In the genomic region with DNA sequence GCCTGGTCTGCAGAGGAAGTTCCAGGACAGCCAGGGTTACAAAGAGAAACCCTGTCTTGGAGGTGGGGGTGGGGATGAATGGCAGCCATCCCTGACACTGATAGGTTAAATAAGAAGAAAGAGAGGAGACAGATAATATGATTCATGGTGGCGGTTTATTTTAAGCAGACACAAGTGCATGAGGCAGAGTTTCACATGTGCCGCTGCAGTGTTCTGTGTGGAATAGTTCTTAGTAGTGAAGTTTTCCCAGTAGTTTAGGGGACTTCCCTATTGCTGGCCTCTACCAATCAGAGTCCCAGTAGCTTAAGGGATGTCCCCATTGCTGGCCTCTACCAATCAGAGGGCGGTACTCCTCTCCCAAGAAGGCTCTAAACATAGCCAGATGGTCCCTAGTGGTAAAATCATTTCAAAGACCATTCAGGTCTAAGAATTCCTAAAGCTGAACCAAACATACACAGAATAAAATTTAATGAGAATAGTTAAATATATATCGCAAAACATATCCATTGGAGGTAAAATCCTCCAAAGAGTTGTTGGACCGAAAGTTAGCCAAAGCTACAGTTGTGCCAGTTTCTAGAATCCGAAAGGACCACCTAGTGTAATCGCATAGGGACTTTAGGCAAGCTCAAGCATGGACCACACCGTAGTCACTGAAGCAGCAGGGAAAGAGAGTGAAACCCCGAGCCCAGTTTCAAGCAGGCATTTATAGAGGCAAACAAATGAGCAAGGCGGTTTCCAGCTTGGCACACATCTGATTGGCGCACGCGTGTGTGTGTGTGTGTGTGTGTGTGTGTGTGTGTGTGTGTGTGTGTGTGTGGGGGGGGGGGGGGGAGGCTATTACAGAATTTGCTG, we compare ENCODE assay signal across 28 mouse cellular contexts.
DNase-seq lines count a peak whose midpoint lies in the region; ATAC-seq and TF ChIP-seq lines count a peak whose summit lies in the region.
"Had no signal": no experiment of that assay in that cellular context is flagged by ENCODE, and none has a peak within 500 bp of the region (broad histone marks: within the 10 kb centered on the region; RNA-seq: fewer than 3 reads in every experiment).

No protein-coding gene starts in this region.

- TF ChIP-seq POLR2A in CH12.LX (IDR thresholded peaks at IDR 0.05; ENCODE audit: low read depth, low read length), result 0 out of 2 replicates have a peak, but pooled peaks have one; percentile 28

- H3K9ac ChIP-seq in heart, embryonic 12.5 days, result no peak overlapping the region
- 0 out of 2 replicates have a peak overlapping the region, but pooled peaks have one; percentile 32 for H3K9ac ChIP-seq in hindbrain, embryonic 14.5 days
- H3K9ac ChIP-seq in hindbrain, embryonic 11.5 days (ENCODE audit: low read depth, low read length), result no peak overlapping the region
- no peak overlapping the region for H3K9ac ChIP-seq in CH12.LX (ENCODE audit: insufficient read depth, low read depth)
- H3K9ac ChIP-seq in limb, embryonic 15.5 days, result no peak overlapping the region
- H3K9ac ChIP-seq: forebrain, embryonic 13.5 days; heart, embryonic 13.5 days; hindbrain, embryonic 12.5 days; intestine, embryonic 15.5 days had no signal

- TF ChIP-seq RAD21 in CH12.LX (IDR thresholded peaks at IDR 0.05; ENCODE audit: low read depth, low read length), result no peak

- H3K27me3 ChIP-seq in heart, embryonic 12.5 days (replicated peaks), result no peaks in the 10 kb centered on the region
- no peaks in the 10 kb centered on the region for H3K27me3 ChIP-seq in hindbrain, embryonic 14.5 days (ENCODE audit: control insufficient read depth, insufficient read depth, low read length)
- no peaks in the 10 kb centered on the region for H3K27me3 ChIP-seq in hindbrain, embryonic 11.5 days (ENCODE audit: control insufficient read depth, insufficient read depth, low read length)
- H3K27me3 ChIP-seq in CH12.LX (replicated peaks), result no peaks in the 10 kb centered on the region
- H3K27me3 ChIP-seq in limb, embryonic 15.5 days, result no peaks in the 10 kb centered on the region
- H3K27me3 ChIP-seq: forebrain, embryonic 13.5 days; heart, embryonic 13.5 days; hindbrain, embryonic 12.5 days; intestine, embryonic 15.5 days had no signal

- 0 out of 2 replicates have a peak overlapping the region, but pooled peaks have one; percentile 12 for H3K27ac ChIP-seq in heart, embryonic 12.5 days (ENCODE audit: poor library complexity, severe bottlenecking)
- no peak overlapping the region for H3K27ac ChIP-seq in hindbrain, embryonic 14.5 days
- no peak overlapping the region for H3K27ac ChIP-seq in hindbrain, embryonic 11.5 days (ENCODE audit: low read depth, low read length)
- H3K27ac ChIP-seq in CH12.LX (ENCODE audit: insufficient read depth, low read depth), result peak overlapping the region; percentile 73; the same call in 1 of the 2 replicates
- H3K27ac ChIP-seq in limb, embryonic 15.5 days, result no peak overlapping the region
- H3K27ac ChIP-seq: forebrain, embryonic 10.5 days; forebrain, embryonic 13.5 days; heart, adult 2 months; heart, embryonic 13.5 days; hindbrain, embryonic 12.5 days; intestine, embryonic 15.5 days had no signal

- no peak overlapping the region for H3K4me2 ChIP-seq in heart, embryonic 12.5 days
- no peak overlapping the region for H3K4me2 ChIP-seq in hindbrain, embryonic 14.5 days (replicated peaks)
- H3K4me2 ChIP-seq in hindbrain, embryonic 11.5 days (replicated peaks; ENCODE audit: low read depth, low read length), result no peak overlapping the region
- peak overlapping the region; percentile 12 for H3K4me2 ChIP-seq in CH12.LX (ENCODE audit: insufficient read depth, low read depth, poor library complexity, severe bottlenecking)
- H3K4me2 ChIP-seq in limb, embryonic 15.5 days, result no peak overlapping the region
- H3K4me2 ChIP-seq: forebrain, embryonic 13.5 days; heart, embryonic 13.5 days; hindbrain, embryonic 12.5 days; intestine, embryonic 15.5 days had no signal

- no peaks in the 10 kb centered on the region for H3K9me3 ChIP-seq in heart, embryonic 12.5 days (replicated peaks)
- H3K9me3 ChIP-seq in hindbrain, embryonic 14.5 days (ENCODE audit: control insufficient read depth, low read length), result no peaks in the 10 kb centered on the region
- H3K9me3 ChIP-seq in hindbrain, embryonic 11.5 days (ENCODE audit: control insufficient read depth, low read length), result no peaks in the 10 kb centered on the region
- H3K9me3 ChIP-seq in CH12.LX (replicated peaks; ENCODE audit: low read length), result no peaks in the 10 kb centered on the region
- H3K9me3 ChIP-seq in limb, embryonic 15.5 days, result no peaks in the 10 kb centered on the region
- H3K9me3 ChIP-seq: forebrain, embryonic 10.5 days; forebrain, embryonic 13.5 days; heart, embryonic 13.5 days; hindbrain, embryonic 12.5 days; intestine, embryonic 15.5 days had no signal

- no peaks in the 10 kb centered on the region for H3K79me2 ChIP-seq in CH12.LX (replicated peaks; ENCODE audit: control insufficient read depth, extremely low read depth, insufficient read depth, poor library complexity, severe bottlenecking)

- in situ Hi-C loops in CH12.LX (cut with MboI; ENCODE audit: low pct_ligation_motif_present, low pct_unique_long_range_greater_than_20kb, low sequenced_read_pairs), result no loop called here

- peaks cover 32% of the 10 kb centered on the region for H3K4me1 ChIP-seq in heart, embryonic 12.5 days (replicated peaks)
- H3K4me1 ChIP-seq in hindbrain, embryonic 14.5 days (replicated peaks; ENCODE audit: control insufficient read depth, insufficient read depth, low read length), result no peaks in the 10 kb centered on the region
- no peaks in the 10 kb centered on the region for H3K4me1 ChIP-seq in hindbrain, embryonic 11.5 days (replicated peaks; ENCODE audit: control insufficient read depth, insufficient read depth, low read length)
- H3K4me1 ChIP-seq in CH12.LX (ENCODE audit: control insufficient read depth in 1 of 2, insufficient read depth in 2 of 2), result peaks cover 22 to 75% of the 10 kb centered on the region in 2 experiments
- peaks cover 14% of the 10 kb centered on the region; the same call in 1 of the 2 replicates for H3K4me1 ChIP-seq in limb, embryonic 15.5 days
- H3K4me1 ChIP-seq: forebrain, embryonic 10.5 days; forebrain, embryonic 13.5 days; hindbrain, embryonic 12.5 days; intestine, embryonic 15.5 days had no signal

- DNase-seq in heart, adult 18-20 months, result no peak
- DNase-seq in hindbrain, embryonic 14.5 days (ENCODE audit: low spot score), result no peak
- no peak for DNase-seq in hindbrain, embryonic 11.5 days (ENCODE audit: low spot score)
- DNase-seq in CH12.LX (ENCODE audit: extremely low read depth), result peak; percentile 85
- DNase-seq in adrenal gland, postnatal 36 days, result no peak
- DNase-seq in kidney, postnatal 14 days, result no peak
- DNase-seq: adrenal gland, adult 8-10 months; adrenal gland, postnatal 25 days; cerebellum, adult 18-20 months; cerebellum, adult 9-10 months; cerebellum, postnatal 14 days; gastrocnemius, postnatal 10 days; gastrocnemius, postnatal 36 days; heart, adult 2 months; heart, postnatal 10 days; heart, postnatal 4 days; kidney, adult 11 months had no signal

- peak; percentile 62 for TF ChIP-seq EP300 in CH12.LX (IDR thresholded peaks at IDR 0.05; ENCODE audit: low read length)

- ATAC-seq in heart, embryonic 12.5 days (ENCODE audit: insufficient number of reproducible peaks, low FRiP score), result no peak
- no peak for ATAC-seq in hindbrain, embryonic 14.5 days (ENCODE audit: low FRiP score)
- no peak for ATAC-seq in hindbrain, embryonic 11.5 days (ENCODE audit: low FRiP score)
- ATAC-seq in limb, embryonic 15.5 days (ENCODE audit: insufficient number of reproducible peaks, low FRiP score, low TSS enrichment, low read depth), result peak; percentile 69; the same call in 1 of the 2 replicates
- ATAC-seq: activated CD4-positive, CD25-positive, alpha-beta regulatory T cell, adult 4 months; CD4-positive, CD25-positive, alpha-beta regulatory T cell, adult 4 months; forebrain, embryonic 13.5 days; forebrain, embryonic 16.5 days; hindbrain, embryonic 16.5 days; intestine, embryonic 15.5 days had no signal

- H3K36me3 ChIP-seq in heart, embryonic 12.5 days, result no peaks in the 10 kb centered on the region
- H3K36me3 ChIP-seq in hindbrain, embryonic 14.5 days (replicated peaks; ENCODE audit: control insufficient read depth, insufficient read depth), result no peaks in the 10 kb centered on the region
- H3K36me3 ChIP-seq in hindbrain, embryonic 11.5 days (ENCODE audit: control insufficient read depth, insufficient read depth, low read length), result no peaks in the 10 kb centered on the region
- no peaks in the 10 kb centered on the region for H3K36me3 ChIP-seq in CH12.LX (replicated peaks in 1 of 2; ENCODE audit: control insufficient read depth in 1 of 2, insufficient read depth in 1 of 2, low read length in 1 of 2)
- no peaks in the 10 kb centered on the region for H3K36me3 ChIP-seq in limb, embryonic 15.5 days
- H3K36me3 ChIP-seq: forebrain, embryonic 10.5 days; heart, embryonic 13.5 days; hindbrain, embryonic 12.5 days; intestine, embryonic 15.5 days had no signal

- dilution Hi-C loops in CH12.LX (cut with MboI; ENCODE audit: extremely low pct_ligation_motif_present, extremely low pct_unique_long_range_greater_than_20kb, low sequenced_read_pairs), result no loop called here

- no peak overlapping the region for H3K4me3 ChIP-seq in heart, embryonic 12.5 days
- no peak overlapping the region for H3K4me3 ChIP-seq in hindbrain, embryonic 14.5 days (replicated peaks; ENCODE audit: low read length)
- H3K4me3 ChIP-seq in hindbrain, embryonic 11.5 days (ENCODE audit: low read depth, low read length), result no peak overlapping the region
- no peak overlapping the region for H3K4me3 ChIP-seq in CH12.LX (replicated peaks in 1 of 3; ENCODE audit: low read depth in 2 of 3, low read length in 2 of 3, poor library complexity in 1 of 3)
- no peak overlapping the region for H3K4me3 ChIP-seq in limb, embryonic 15.5 days
- H3K4me3 ChIP-seq: forebrain, embryonic 10.5 days; forebrain, embryonic 13.5 days; heart, adult 2 months; heart, embryonic 13.5 days; hindbrain, embryonic 12.5 days; intestine, embryonic 15.5 days had no signal

- no peak for TF ChIP-seq CTCF in CH12.LX (conservative IDR thresholded peaks at IDR 0.05 in 1 of 2, IDR thresholded peaks at IDR 0.05 in 1 of 2; ENCODE audit: low read depth in 2 of 2, low read length in 2 of 2)

- WGBS in heart, embryonic 12.5 days, result 84% methylated on average over 13 of the region's 13 CpGs
- WGBS in hindbrain, embryonic 14.5 days, result 90% methylated on average over 13 of the region's 13 CpGs
- 93% methylated on average over 13 of the region's 13 CpGs for WGBS in hindbrain, embryonic 11.5 days
- WGBS in limb, embryonic 15.5 days, result 73% methylated on average over 13 of the region's 13 CpGs

TF ChIP-seq in CH12.LX, 34 proteins besides CTCF, POLR2A, EP300 and RAD21 (continues in another document):
- TF ChIP-seq NELFE (IDR thresholded peaks at IDR 0.05; ENCODE audit: low read depth, low read length), result no peak
- TF ChIP-seq ZC3H11A (IDR thresholded peaks at IDR 0.05; ENCODE audit: low read depth, low read length), result no peak
- 0 out of 2 replicates have a peak, but pooled peaks have one; percentile 28 for TF ChIP-seq ELF1 (IDR thresholded peaks at IDR 0.05; ENCODE audit: low read depth, low read length)
- TF ChIP-seq ZMIZ1 (IDR thresholded peaks at IDR 0.05; ENCODE audit: low read depth, low read length), result no peak
- peak; percentile 93 for TF ChIP-seq BHLHE40 (IDR thresholded peaks at IDR 0.05; ENCODE audit: low read depth, low read length)
- TF ChIP-seq KAT2A (IDR thresholded peaks at IDR 0.05; ENCODE audit: insufficient replicate concordance, low read length), result no peak
- TF ChIP-seq SMC3 (IDR thresholded peaks at IDR 0.05; ENCODE audit: low read depth, low read length), result no peak

Comparison
In these comparisons a context has a peak if more than half of its experiments do, and no peak if none do; other contexts are left out.
1. H3K27ac ChIP-seq: peak in heart, embryonic 12.5 days (single experiment) and CH12.LX (single experiment); none in hindbrain, embryonic 14.5 days (single experiment), hindbrain, embryonic 11.5 days (single experiment) and limb, embryonic 15.5 days (single experiment).